Mouse (Mus musculus) limb, embryonic 15.5 days (tissue): ENCODE measurements around the gene Tor1aip1. TPM values are rescaled to one million over a fixed set of nuclear protein-coding genes. Genes with fewer than 3 reads are reported as not detected.

Experiments used
- ATAC-seq: fragments of 200-750 bp; cut with Nextera tagmentation; 2 replicates; pipeline ENCODE4 v1.8.0; 2017; ENCODE audit warnings: low read depth, moderate TSS enrichment; ENCODE audit not compliant: insufficient number of reproducible peaks, low FRiP score, low TSS enrichment
- H3K27ac ChIP-seq: fragments of 300-500 bp; sonication (generic); 2 replicates; pipeline ENCODE4 v1.5.1; 2015; ENCODE audit warnings: moderate library complexity, mild to moderate bottlenecking, inconsistent platforms
- H3K27me3 ChIP-seq: fragments of 300-500 bp; sonication (generic); 2 replicates; pipeline ENCODE4 v1.6.1; 2015; ENCODE audit warnings: inconsistent platforms
- H3K36me3 ChIP-seq: fragments of 300-500 bp; sonication (generic); 2 replicates; pipeline ENCODE4 v1.6.1; 2015; ENCODE audit warnings: inconsistent platforms
- H3K4me1 ChIP-seq: fragments of 300-500 bp; sonication (generic); 2 replicates; pipeline ENCODE4 v1.6.1; 2015; ENCODE audit warnings: inconsistent platforms
- H3K4me2 ChIP-seq: fragments of 300-500 bp; sonication (generic); 2 replicates; pipeline ENCODE4 v1.6.1; 2015; ENCODE audit warnings: mild to moderate bottlenecking, inconsistent platforms
- H3K4me3 ChIP-seq: fragments of 300-500 bp; sonication (generic); 2 replicates; pipeline ENCODE4 v1.5.1; 2015; ENCODE audit warnings: mild to moderate bottlenecking, inconsistent platforms
- H3K9ac ChIP-seq: fragments of 300-500 bp; sonication (generic); 2 replicates; pipeline ENCODE4 v1.6.1; 2015; ENCODE audit warnings: inconsistent platforms
- H3K9me3 ChIP-seq: fragments of 300-500 bp; sonication (generic); 2 replicates; pipeline ENCODE4 v1.6.1; 2016; ENCODE audit warnings: inconsistent platforms
- WGBS: fragments of 180-500 bp; shearing (Covaris S2); methylation state at CpG from one replicate; pipeline ENCODE4 v1.1.7; 2015; 5-methylcytosine and 5-hydroxymethylcytosine counted together
- polyA plus RNA-seq: library from polyadenylated mRNA; unstranded; fragments of >200 nt; fragmentation: Nextera tagmentation; extraction: Ambion mirVana; gene quantifications from 2 replicates; pipeline ENCODE4 v1.2.1, GENCODE M21; 2015

Tor1aip1 gene
- polyA plus RNA-seq, 1 experiment from 2014 or later = 47.7 TPM

GRCm38 (mm10) chr1:156027849-156028248 is 8.4 kb downstream of the Tor1aip1 start:
- no peaks in the 10 kb centered on the region for H3K4me1 ChIP-seq

GRCm38 (mm10) chr1:156024831-156025503 is 11.3 kb downstream of the Tor1aip1 start:
- Histone ChIP-seq H3K9ac (no peak overlapping the region), H3K27me3 (no peaks in the 10 kb centered on the region), H3K9me3 (no peaks in the 10 kb centered on the region), H3K4me2 (no peak overlapping the region), H3K4me3 (no peak overlapping the region), H3K36me3 (peaks cover 48% of the 10 kb centered on the region), H3K27ac (no peak overlapping the region), H3K4me1 (no peaks in the 10 kb centered on the region)
- no peak for ATAC-seq
- WGBS = 79% methylated on average over 8 of the region's 8 CpGs

More at GRCm38 (mm10) chr1:156027849-156028248, 8.4 kb downstream of the Tor1aip1 start:
- ATAC-seq = no peak
- no peak overlapping the region for H3K4me3 ChIP-seq
- no peaks in the 10 kb centered on the region for H3K9me3 ChIP-seq
- no peaks in the 10 kb centered on the region for H3K27me3 ChIP-seq
- no peak overlapping the region for H3K27ac ChIP-seq
- no peak overlapping the region for H3K9ac ChIP-seq
- no peak overlapping the region for H3K4me2 ChIP-seq
- WGBS = 87% methylated on average over 3 of the region's 3 CpGs
- H3K36me3 ChIP-seq = peaks cover 55% of the 10 kb centered on the region

- Histone ChIP-seq H3K4me2 (no peak overlapping the region), H3K27ac (no peak overlapping the region), H3K36me3 (peaks cover 52% of the 10 kb centered on the region), H3K4me1 (no peaks in the 10 kb centered on the region), H3K9ac (no peak overlapping the region), H3K27me3 (no peaks in the 10 kb centered on the region), H3K4me3 (no peak overlapping the region), H3K9me3 (no peaks in the 10 kb centered on the region)
- 80% methylated on average over 1 of the region's 1 CpGs for WGBS
- no peak for ATAC-seq
Observed at GRCm38 (mm10) chr1:156020402-156020801, 15.9 kb downstream of the Tor1aip1 start.

- no peak for ATAC-seq
- 86% methylated on average over 1 of the region's 1 CpGs for WGBS
Observed at GRCm38 (mm10) chr1:156019800-156020199, 16.5 kb downstream of the Tor1aip1 start.

GRCm38 (mm10) chr1:156009003-156009402 is 27.3 kb downstream of the Tor1aip1 start:
- 93% methylated on average over 1 of the region's 1 CpGs for WGBS
- Histone ChIP-seq H3K4me2 (no peak overlapping the region), H3K27me3 (no peaks in the 10 kb centered on the region), H3K27ac (no peak overlapping the region), H3K4me1 (no peaks in the 10 kb centered on the region), H3K36me3 (peaks cover 55% of the 10 kb centered on the region), H3K9me3 (no peaks in the 10 kb centered on the region), H3K4me3 (no peak overlapping the region), H3K9ac (no peak overlapping the region)
- no peak for ATAC-seq

More at GRCm38 (mm10) chr1:156019800-156020199, 16.5 kb downstream of the Tor1aip1 start:
- H3K4me1 ChIP-seq = no peaks in the 10 kb centered on the region
- no peak overlapping the region for H3K27ac ChIP-seq
- no peaks in the 10 kb centered on the region for H3K27me3 ChIP-seq
- H3K36me3 ChIP-seq = peaks cover 56% of the 10 kb centered on the region
- H3K4me2 ChIP-seq = no peak overlapping the region
- H3K4me3 ChIP-seq = no peak overlapping the region
- H3K9ac ChIP-seq = no peak overlapping the region
- H3K9me3 ChIP-seq = no peaks in the 10 kb centered on the region

GRCm38 (mm10) chr1:156005906-156006305 is 30.4 kb downstream of the Tor1aip1 start:
- no peak for ATAC-seq
- Histone ChIP-seq H3K4me2 (no peak overlapping the region), H3K9me3 (no peaks in the 10 kb centered on the region), H3K27me3 (no peaks in the 10 kb centered on the region), H3K27ac (no peak overlapping the region), H3K4me3 (no peak overlapping the region), H3K36me3 (peaks cover 41% of the 10 kb centered on the region), H3K9ac (no peak overlapping the region), H3K4me1 (no peaks in the 10 kb centered on the region)
- WGBS = 88% methylated on average over 11 of the region's 11 CpGs

- no peak overlapping the region for H3K4me2 ChIP-seq
- no peaks in the 10 kb centered on the region for H3K4me1 ChIP-seq
- peaks cover 30% of the 10 kb centered on the region for H3K36me3 ChIP-seq
- H3K27me3 ChIP-seq = no peaks in the 10 kb centered on the region
- no peaks in the 10 kb centered on the region for H3K9me3 ChIP-seq
- H3K9ac ChIP-seq = no peak overlapping the region
- no peak overlapping the region for H3K27ac ChIP-seq
- no peak for ATAC-seq
- H3K4me3 ChIP-seq = no peak overlapping the region
- WGBS = 81% methylated on average over 7 of the region's 7 CpGs
Observed at GRCm38 (mm10) chr1:156003201-156003935, 32.9 kb downstream of the Tor1aip1 start.

- no peaks in the 10 kb centered on the region for H3K27me3 ChIP-seq
- H3K4me1 ChIP-seq = no peaks in the 10 kb centered on the region
- no peaks in the 10 kb centered on the region for H3K9me3 ChIP-seq
- H3K36me3 ChIP-seq = peaks cover 23% of the 10 kb centered on the region
- H3K4me2 ChIP-seq = no peak overlapping the region
- no peak overlapping the region for H3K9ac ChIP-seq
- H3K27ac ChIP-seq = no peak overlapping the region
- no peak overlapping the region for H3K4me3 ChIP-seq
- ATAC-seq = no peak
- 76% methylated on average over 8 of the region's 8 CpGs for WGBS
Observed at GRCm38 (mm10) chr1:156002366-156002765, 33.9 kb downstream of the Tor1aip1 start.

- no peak for ATAC-seq
- Histone ChIP-seq H3K9ac (no peak overlapping the region), H3K4me1 (no peaks in the 10 kb centered on the region), H3K27ac (no peak overlapping the region), H3K36me3 (no peaks in the 10 kb centered on the region), H3K4me3 (no peak overlapping the region), H3K9me3 (no peaks in the 10 kb centered on the region), H3K27me3 (no peaks in the 10 kb centered on the region), H3K4me2 (no peak overlapping the region)
- WGBS = 74% methylated on average over 2 of the region's 2 CpGs
Observed at GRCm38 (mm10) chr1:155995612-155996011, 40.7 kb downstream of the Tor1aip1 start.

GRCm38 (mm10) chr1:155994524-155994923 is 41.8 kb downstream of the Tor1aip1 start:
- no peak for ATAC-seq
- Histone ChIP-seq H3K27me3 (no peaks in the 10 kb centered on the region), H3K4me3 (no peak overlapping the region), H3K27ac (no peak overlapping the region), H3K4me1 (no peaks in the 10 kb centered on the region), H3K9me3 (no peaks in the 10 kb centered on the region), H3K9ac (no peak overlapping the region), H3K36me3 (no peaks in the 10 kb centered on the region), H3K4me2 (no peak overlapping the region)
- 65% methylated on average over 2 of the region's 2 CpGs for WGBS

- no peak overlapping the region for H3K27ac ChIP-seq
- H3K4me2 ChIP-seq = no peak overlapping the region
- H3K27me3 ChIP-seq = no peaks in the 10 kb centered on the region
- 49% methylated on average over 11 of the region's 11 CpGs for WGBS
- no peaks in the 10 kb centered on the region for H3K4me1 ChIP-seq
- no peak for ATAC-seq
- H3K9me3 ChIP-seq = no peaks in the 10 kb centered on the region
- no peaks in the 10 kb centered on the region for H3K36me3 ChIP-seq
- H3K4me3 ChIP-seq = no peak overlapping the region
- H3K9ac ChIP-seq = no peak overlapping the region
Observed at GRCm38 (mm10) chr1:155990391-155990790, 45.9 kb downstream of the Tor1aip1 start.

- Histone ChIP-seq H3K4me2 (no peak overlapping the region), H3K9ac (no peak overlapping the region), H3K4me3 (no peak overlapping the region), H3K27ac (no peak overlapping the region), H3K27me3 (no peaks in the 10 kb centered on the region), H3K4me1 (no peaks in the 10 kb centered on the region), H3K36me3 (no peaks in the 10 kb centered on the region), H3K9me3 (no peaks in the 10 kb centered on the region)
- 22% methylated on average over 2 of the region's 2 CpGs for WGBS
- ATAC-seq = no peak
Observed at GRCm38 (mm10) chr1:155989387-155989786, 46.9 kb downstream of the Tor1aip1 start.
